Mouse (Mus musculus) ES-Bruce4 (cell line): Measurements from ENCODE around the gene Gm10570. TPM values are rescaled to one million over a fixed set of nuclear protein-coding genes. Genes with fewer than 3 reads are reported as not detected.
A peak's percentile ranks its signal among the peaks of the same experiment; 100 is the strongest.

ENCODE experiments used
- H3K27ac ChIP-seq: 2 replicates; pipeline ENCODE4 v1.5.1; 2012; ENCODE audit warnings: low read length, inconsistent platforms; ENCODE audit not compliant: insufficient read depth
- H3K27me3 ChIP-seq: 2 replicates; pipeline ENCODE4 v1.6.1; 2012; ENCODE audit warnings: mild to moderate bottlenecking, low read length, inconsistent platforms; ENCODE audit not compliant: control insufficient read depth, poor library complexity, insufficient read depth, severe bottlenecking
- H3K36me3 ChIP-seq: 2 replicates; pipeline ENCODE4 v1.6.1; 2012; ENCODE audit warnings: inconsistent platforms, mild to moderate bottlenecking, low read length, moderate library complexity; ENCODE audit not compliant: control insufficient read depth, poor library complexity, insufficient read depth, severe bottlenecking
- H3K4me1 ChIP-seq: one replicate; pipeline ENCODE4 v1.8.1; 2011; ENCODE audit warnings: low read length; ENCODE audit not compliant: control insufficient read depth, insufficient read depth
- H3K4me3 ChIP-seq: 2 replicates; pipeline ENCODE4 v1.5.1; 2011; ENCODE audit warnings: low read depth, mild to moderate bottlenecking, low read length
- H3K9ac ChIP-seq: 2 replicates; pipeline ENCODE4 v1.6.1; 2012; ENCODE audit warnings: low read depth, mild to moderate bottlenecking, inconsistent platforms; ENCODE audit not compliant: poor library complexity, severe bottlenecking
- H3K9me3 ChIP-seq: replicated peaks from 2 replicates; pipeline ENCODE4 v1.6.1; 2012; ENCODE audit warnings: mild to moderate bottlenecking, low read length, inconsistent platforms; ENCODE audit not compliant: control insufficient read depth, poor library complexity, insufficient read depth, severe bottlenecking
- CTCF ChIP-seq: IDR thresholded peaks from one replicate; pipeline ENCODE4 v1.8.1; 2011; ENCODE audit warnings: low read depth, low read length
- EP300 ChIP-seq: IDR thresholded peaks from 2 replicates; pipeline ENCODE4 v1.6.1; 2011; ENCODE audit warnings: low read depth, low read length; ENCODE audit not compliant: insufficient read depth
- POLR2A ChIP-seq: IDR thresholded peaks from one replicate; pipeline ENCODE4 v1.8.1; 2011; ENCODE audit warnings: low read length; ENCODE audit not compliant: insufficient read depth
- polyA plus RNA-seq: library from polyadenylated mRNA; stranded (reverse); fragments of >200 nt; gene quantifications from 2 replicates; pipeline ENCODE4 v1.2.4, GENCODE M21; 2011; ENCODE audit warnings: low read depth; ENCODE audit not compliant: missing spikeins, insufficient read depth, insufficient read length

The Gm10570 gene
- polyA plus RNA-seq, 1 experiment: not detected

DNA sequence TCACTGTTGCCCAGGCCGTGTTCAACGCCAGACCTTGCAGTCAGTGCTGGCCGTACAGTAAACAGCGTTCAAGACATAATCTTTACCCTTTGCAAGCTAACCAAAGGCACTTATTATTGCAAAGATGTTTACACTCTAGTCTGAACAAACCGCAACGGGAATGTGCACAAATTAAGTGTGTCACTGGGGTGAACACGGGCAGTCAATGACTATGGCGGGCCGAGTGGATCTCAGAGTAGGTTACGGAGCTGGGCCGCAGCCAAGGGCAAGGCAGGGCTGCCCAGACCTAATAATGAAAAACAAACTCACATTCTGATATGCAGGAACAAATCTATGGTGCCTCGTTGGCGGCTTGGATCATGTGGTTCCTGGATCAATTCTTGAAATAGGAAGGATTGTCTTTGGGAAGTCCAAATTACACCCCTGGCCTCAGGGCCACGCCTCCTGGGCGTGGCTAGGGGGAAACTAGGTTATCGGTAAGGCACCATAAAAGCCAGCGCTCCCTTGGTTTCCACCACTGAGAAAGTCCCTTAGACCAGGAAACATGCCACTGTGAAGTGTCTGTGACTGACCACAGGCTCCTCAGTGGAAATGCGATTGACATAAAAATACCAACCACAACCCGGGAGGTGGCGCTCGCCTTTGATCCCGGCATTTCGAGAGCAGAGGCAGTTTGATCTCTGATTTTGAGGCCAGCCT is 13.3 kb downstream of the Gm10570 start:
- Histone ChIP-seq H3K4me3 (peak overlapping the region; percentile 28), H3K27ac (no peak overlapping the region), H3K4me1 (peaks cover 10% of the 10 kb centered on the region), H3K9me3 (no peaks in the 10 kb centered on the region), H3K9ac (peak overlapping the region; percentile 31), H3K36me3 (no peaks in the 10 kb centered on the region), H3K27me3 (no peaks in the 10 kb centered on the region)
- peak; percentile 34 for TF ChIP-seq CTCF
- TF ChIP-seq POLR2A: no peak

DNA sequence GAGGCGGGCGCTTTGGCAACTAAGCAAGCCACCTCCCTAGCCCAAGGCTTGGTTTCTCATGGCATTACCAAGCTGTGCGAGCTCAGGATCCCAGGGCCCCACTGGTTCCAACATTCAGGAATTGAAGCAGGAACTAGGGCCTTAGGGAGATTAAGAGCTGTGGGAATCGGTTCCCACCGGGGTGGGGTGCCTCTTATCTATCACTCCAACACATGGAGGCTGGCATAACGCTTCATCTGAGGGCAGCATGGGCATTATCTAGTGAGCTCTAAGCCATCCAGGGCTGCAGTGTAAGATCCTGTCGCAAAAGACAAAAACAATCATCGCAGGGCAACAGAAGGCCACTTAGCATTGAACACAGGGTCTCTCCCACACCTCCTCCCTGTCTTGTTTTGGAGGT is 14.0 kb downstream of the Gm10570 start:
- Histone ChIP-seq H3K36me3 (no peaks in the 10 kb centered on the region), H3K9me3 (no peaks in the 10 kb centered on the region), H3K27ac (no peak overlapping the region), H3K4me1 (peaks cover 5% of the 10 kb centered on the region), H3K27me3 (no peaks in the 10 kb centered on the region), H3K9ac (no peak overlapping the region; the same call in 1 of the 2 replicates), H3K4me3 (no peak overlapping the region)
- no peak for TF ChIP-seq CTCF
- TF ChIP-seq EP300: no peak
- no peak for TF ChIP-seq POLR2A

DNA sequence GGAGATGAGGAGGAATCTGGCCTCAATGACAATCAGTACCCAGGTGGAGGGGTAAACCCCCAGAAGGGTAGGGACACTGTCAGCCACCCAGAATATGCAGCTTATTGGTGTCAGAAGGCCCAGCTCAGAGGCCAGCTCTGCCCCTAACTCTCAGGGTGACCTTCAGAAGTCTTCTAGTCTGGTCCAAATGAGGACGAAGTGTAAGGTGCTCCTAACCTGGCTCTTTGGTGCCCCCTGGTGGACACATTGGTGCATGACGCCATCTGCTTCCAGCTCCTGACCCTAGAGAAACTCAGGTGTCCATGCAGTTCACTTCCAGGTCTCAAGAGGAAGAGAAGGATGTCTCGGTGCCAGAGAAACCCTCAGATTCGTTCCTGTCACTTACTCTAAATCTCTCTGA is 16.2 kb downstream of the Gm10570 start:
- H3K36me3 ChIP-seq: no peaks in the 10 kb centered on the region
- no peaks in the 10 kb centered on the region for H3K27me3 ChIP-seq
- TF ChIP-seq POLR2A (no peak), CTCF (peak; percentile 97), EP300 (no peak)
- H3K4me1 ChIP-seq: no peaks in the 10 kb centered on the region
- H3K9me3 ChIP-seq: no peaks in the 10 kb centered on the region
- H3K27ac ChIP-seq: no peak overlapping the region
- H3K9ac ChIP-seq: no peak overlapping the region
- no peak overlapping the region for H3K4me3 ChIP-seq

DNA sequence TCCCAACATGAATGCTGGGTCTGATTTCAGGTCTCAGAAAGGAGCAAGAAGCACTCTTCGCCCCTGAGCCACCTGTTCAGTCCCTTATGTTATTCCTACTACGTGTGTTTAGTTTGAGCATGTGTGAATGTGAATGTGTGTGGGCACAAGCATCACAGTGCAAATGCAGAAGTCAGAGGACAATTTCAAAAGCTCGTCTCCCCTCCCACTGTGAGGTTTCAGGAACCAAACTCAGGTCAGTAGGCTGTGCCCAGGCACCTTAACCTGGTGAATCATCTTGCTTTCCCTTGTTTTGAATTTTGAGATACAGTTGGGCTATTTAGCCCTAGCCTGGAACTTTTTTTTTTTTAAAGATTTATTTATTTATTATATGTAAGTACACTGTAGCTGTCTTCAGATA is 18.6 kb downstream of the Gm10570 start:
- Histone ChIP-seq H3K27me3 (no peaks in the 10 kb centered on the region), H3K4me1 (no peaks in the 10 kb centered on the region), H3K9me3 (no peaks in the 10 kb centered on the region), H3K9ac (no peak overlapping the region), H3K4me3 (no peak overlapping the region), H3K27ac (no peak overlapping the region), H3K36me3 (no peaks in the 10 kb centered on the region)
- no peak for TF ChIP-seq EP300
- TF ChIP-seq POLR2A: no peak

DNA sequence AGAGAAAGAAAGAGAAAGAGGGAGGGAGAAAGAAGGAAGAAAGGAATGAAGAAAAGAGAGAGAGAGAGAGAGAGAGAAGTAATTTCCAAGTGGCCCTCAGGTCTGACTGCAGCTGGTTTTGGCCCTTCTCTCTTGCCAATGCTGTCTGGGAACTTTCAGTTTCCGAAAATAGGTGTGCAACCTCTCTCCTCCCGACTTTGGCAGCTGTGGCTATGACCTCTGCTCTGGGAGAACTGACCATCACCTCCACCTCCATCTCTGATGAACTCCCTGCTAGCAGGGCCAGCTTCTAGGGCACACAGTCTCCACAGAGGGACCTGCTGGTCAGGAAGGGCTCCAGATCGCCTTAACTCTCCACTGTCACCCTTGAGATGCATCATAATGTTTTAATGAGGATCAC is 21.9 kb downstream of the Gm10570 start:
- Histone ChIP-seq H3K4me3 (no peak overlapping the region), H3K27ac (no peak overlapping the region), H3K4me1 (no peaks in the 10 kb centered on the region), H3K27me3 (no peaks in the 10 kb centered on the region), H3K9ac (no peak overlapping the region), H3K36me3 (no peaks in the 10 kb centered on the region), H3K9me3 (no peaks in the 10 kb centered on the region)
- TF ChIP-seq POLR2A (no peak), EP300 (no peak), CTCF (no peak)

DNA sequence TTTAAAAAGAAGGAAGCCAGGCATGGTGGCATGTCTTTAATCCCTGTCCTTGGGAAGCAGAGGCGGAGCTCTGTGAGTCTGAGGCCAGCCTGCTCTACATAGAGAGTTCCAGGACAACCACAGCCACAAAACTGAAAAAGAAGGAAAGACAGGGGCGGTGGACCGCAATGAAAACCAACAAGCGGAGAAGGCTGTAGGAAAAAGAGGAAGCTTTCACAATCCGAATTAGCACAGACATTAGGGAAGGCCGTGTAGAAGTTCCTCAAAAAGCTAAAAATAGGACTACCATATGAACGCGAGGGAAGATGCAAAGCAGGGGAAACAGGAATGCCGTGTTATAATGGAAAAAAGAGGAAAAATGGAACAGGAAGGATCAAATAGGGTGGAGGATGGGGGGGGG is 24.6 kb downstream of the Gm10570 start:
- H3K27me3 ChIP-seq: no peaks in the 10 kb centered on the region
- no peaks in the 10 kb centered on the region for H3K9me3 ChIP-seq
- no peak overlapping the region for H3K4me3 ChIP-seq
- H3K4me1 ChIP-seq: no peaks in the 10 kb centered on the region
- no peak overlapping the region for H3K9ac ChIP-seq
- no peak for TF ChIP-seq CTCF
- TF ChIP-seq POLR2A: no peak
- TF ChIP-seq EP300: no peak
- no peaks in the 10 kb centered on the region for H3K36me3 ChIP-seq
- no peak overlapping the region for H3K27ac ChIP-seq
